Mouse (Mus musculus): Measurements from ENCODE around the gene Spef2.
"Not testable (repeated sequence)": the region's sequence is repeated elsewhere in the genome, so short reads cannot be mapped to it uniquely, and the experiment has no call there.

Gene Spef2

DNA sequence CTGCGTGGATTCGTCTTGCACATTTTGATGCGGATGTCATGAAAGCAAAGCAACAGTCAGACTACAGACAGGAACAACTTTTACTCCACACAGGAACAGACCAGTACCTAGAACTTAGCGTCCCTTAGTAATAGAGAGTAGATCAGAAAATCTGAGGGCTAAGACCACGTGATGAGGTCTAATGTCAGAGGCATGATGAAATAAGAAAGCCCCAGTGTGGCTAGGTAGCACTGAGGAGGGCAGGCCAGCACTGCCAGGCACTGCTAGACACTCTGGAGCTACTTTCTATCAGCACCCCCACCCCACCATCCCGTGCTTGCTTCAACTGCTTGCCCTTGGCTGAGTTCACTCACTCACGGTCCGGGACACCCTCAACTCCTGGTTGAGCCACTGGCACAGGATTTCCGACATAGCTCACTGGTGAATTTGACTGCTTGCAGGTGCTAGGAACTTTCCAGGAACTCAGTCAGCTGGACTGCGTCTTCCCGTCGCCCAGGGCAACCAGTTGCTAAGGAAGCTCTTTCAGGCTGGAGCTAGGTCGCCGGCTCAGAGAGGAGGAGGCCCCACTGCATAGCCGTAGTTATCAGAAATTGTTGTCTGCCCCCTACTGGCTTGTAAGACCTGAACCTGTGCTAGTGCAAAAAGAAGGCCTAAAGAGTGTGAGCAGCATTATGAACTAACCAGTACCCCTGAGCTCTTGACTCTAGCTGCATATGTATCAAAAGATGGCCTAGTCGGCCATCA lies at the start of gene Spef2:
Gene Spef2 (minus strand): TSS at position 510 of the 744 bp plus-strand sequence.
- in situ Hi-C loops (cut with MboI, MseI), result no loop called here

GRCm38 (mm10) chr15:9794131-9794530 lies 45.5 kb upstream of the Spef2 start:
- in situ Hi-C loops (cut with MboI, MseI), result no loop called here

DNA sequence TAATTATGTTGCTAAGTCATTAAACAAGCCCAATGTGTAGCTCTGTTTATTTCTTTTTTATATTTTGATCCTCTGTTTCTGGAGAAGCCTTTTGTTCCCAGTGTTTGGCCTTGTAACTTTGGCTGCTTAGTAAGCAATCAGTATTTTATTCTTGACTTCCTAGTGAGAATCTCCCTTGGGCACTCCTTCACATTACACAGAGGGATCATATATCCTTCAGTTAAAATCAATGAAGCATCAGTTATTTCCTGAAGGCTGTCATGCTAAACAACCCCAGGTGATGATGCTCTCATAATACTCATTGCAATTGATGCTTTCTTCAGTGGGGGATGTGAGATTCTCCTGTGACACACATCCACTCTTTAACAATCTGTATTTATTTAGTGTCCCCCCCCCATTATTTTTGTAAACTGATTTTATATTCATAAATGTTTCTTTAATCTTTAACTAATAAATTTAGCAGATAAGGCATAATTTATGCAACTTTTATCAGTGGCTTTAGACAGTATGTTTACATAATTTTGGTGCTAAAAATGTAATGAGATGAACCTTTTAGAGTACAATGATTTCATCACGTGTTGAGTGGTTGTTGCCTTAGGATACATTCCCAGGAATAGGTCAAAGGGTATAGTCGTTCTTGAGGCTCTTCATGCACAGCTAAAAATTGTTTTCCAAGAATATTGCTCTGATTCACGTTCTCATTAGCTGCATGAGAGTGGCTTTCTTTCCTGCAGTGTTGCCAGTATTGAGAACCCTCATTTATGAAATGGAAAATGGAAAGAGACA lies 39.8 kb upstream of the Spef2 start:
- in situ Hi-C loops (cut with MboI, MseI), result loop anchor here (10.0 kb wide), 1 partner anchor 66 kb away; no protein-coding TSS in a partner anchor

GRCm38 (mm10) chr15:9774222-9775142 lies 25.8 kb upstream of the Spef2 start:
- in situ Hi-C loops (cut with MboI, MseI), result not testable (repeated sequence)

DNA sequence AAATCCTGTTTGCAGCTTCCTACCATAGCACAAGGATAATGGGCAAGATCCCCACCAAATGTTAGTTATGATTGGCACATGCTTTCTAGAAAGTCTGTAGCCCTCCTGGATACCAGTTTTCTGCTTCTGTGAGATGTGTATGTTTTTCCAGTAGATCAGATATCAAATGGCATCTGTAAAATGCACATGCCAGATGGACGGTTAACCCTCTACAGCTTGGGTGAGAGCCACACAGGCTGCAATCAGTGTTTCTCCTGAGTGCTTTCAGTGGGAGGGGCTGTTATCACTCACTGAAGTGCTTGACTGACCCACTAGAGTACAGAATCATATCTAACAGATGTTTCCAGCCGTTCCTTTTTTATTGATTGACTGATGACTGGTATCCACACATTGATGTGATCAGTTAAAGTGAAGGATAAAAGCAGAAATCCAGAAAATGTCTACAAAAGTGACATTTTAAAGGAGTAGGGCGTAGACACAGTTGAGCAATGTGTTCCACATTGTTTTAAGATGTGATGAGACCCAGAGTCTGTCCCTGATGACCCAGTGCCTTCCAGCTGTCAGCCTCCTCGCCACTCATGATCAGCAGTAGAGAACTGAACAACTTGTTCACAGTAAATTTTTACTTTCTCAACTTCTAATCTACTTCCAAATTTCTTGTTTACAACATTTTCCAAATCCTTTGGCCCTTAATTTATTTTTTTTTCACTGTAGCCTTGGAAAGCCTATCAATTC lies 19.7 kb upstream of the Spef2 start:
- in situ Hi-C loops (cut with MboI, MseI), result no loop called here

- in situ Hi-C loops (cut with MboI, MseI), result no loop called here
Observed at GRCm38 (mm10) chr15:9767034-9767433, 18.4 kb upstream of the Spef2 start.

- in situ Hi-C loops (cut with MboI, MseI), result no loop called here
Observed at GRCm38 (mm10) chr15:9750966-9751365, 2.3 kb upstream of the Spef2 start.

DNA sequence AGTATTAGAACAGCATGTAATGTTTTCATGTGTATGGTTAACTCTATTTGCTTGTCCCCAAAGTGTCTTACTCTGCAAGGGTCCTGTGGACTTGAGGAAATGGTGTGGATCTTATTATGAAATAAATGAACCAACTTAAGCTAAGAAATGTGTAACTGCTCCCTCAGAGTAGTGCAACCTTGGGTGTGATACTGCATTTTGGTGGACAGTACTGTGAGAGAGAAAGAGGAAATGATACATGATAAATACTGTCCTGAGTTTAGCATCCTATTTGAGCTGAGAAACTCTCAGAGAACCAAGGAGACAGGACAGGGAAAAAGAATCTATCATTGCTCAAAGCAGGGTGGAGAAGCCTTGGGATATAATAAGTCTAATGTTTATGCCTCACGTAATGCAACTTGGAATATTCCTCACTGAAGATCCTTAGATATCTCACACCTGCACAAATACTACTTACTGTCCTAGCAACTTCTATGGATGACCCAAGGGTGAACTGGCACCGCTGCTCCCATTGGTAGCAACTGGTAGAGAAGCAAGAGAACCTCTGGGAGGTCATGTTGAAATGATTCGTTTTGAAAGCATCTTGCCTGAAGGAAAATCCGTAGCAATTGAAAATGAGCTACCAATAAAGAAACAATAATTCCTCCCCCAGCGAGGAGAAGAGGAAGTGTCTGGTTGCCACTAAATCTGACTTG lies 1.1 kb downstream of the Spef2 start:
- in situ Hi-C loops (cut with MboI, MseI), result no loop called here

- in situ Hi-C loops (cut with MboI, MseI), result no loop called here
Observed at GRCm38 (mm10) chr15:9742172-9742571, 6.5 kb downstream of the Spef2 start.

DNA sequence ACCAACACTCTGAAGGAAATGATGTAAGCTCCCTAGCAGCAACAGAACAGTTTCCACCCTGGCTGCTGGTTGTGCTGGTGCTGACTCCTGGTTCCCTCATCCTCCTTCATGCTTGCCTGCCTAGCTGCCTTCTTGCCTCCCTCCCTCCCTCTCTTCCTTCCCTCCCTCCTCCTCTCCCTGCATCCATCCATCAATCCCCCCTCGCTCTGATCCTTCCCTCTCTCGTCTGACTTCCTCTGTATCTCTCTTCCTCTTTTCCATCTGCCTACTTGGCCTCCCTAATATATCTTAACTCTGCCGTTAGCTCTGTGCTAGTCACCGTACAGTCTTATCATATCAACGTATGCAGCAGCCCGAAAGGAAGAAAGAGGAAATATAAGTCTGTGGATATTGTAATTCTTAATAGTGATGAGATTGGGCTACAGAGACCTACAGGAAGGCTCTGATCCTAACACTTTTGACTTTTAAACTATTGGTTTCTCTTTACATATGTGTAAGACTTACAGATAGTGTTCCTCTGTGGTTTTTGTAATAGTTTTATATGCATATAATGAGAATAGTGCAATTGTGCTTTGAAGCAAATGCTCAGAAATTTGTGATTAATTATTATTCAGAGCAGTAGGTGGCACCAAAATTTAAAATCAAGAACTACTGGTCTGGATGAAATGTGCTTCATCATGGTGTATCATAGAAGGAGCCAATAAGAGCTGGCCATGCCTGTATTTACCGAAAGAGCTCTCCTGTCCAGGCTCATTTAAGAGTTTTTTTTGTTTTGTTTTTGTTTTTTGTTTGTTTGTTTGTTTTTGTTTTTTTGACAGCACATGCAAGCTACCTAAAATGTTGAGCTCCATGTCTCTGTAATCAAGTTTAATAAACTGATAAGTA lies 33.9 kb downstream of the Spef2 start:
- in situ Hi-C loops (cut with MboI, MseI), result no loop called here

DNA sequence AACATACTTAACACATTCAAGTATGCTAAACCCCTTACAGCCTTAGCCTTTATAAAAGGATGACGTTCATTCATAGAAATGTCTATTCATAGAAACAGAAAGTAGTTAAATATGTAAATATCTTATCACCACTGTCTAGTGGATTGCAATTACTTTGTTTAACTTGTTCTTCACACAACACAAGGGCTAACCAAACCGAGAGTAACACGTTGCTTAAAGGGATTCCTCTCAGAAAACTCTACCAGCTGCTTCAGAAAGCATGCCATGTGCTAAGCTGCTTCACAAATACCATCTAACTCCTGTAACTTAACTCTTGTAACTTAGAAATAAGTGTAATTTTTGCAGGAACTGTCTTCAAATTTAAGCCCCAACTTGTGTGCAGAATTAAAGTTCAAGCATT lies 35.0 kb downstream of the Spef2 start:
- in situ Hi-C loops (cut with MboI, MseI), result no loop called here

DNA sequence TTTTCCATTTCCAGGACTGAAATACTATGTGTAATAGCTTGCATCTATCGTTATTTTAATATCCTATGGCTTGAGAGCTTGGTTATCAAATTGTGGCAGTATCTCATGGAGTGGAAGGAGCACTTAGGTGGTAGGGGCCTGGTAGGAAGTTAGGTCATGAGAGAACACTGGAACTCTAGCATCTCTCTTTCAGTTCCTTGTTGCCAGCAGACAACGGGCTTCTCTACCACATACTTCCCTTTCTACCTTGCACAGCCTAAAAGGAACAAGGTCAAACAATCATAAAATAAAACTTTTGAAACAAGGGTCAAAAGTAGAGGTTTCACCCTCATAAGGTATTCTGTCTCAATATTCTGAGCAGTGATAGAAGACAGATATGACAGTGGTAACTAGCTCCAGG lies 38.3 kb downstream of the Spef2 start:
- in situ Hi-C loops (cut with MboI, MseI), result no loop called here

- in situ Hi-C loops (cut with MboI, MseI), result no loop called here
Observed at GRCm38 (mm10) chr15:9705830-9706450, 42.7 kb downstream of the Spef2 start.

DNA sequence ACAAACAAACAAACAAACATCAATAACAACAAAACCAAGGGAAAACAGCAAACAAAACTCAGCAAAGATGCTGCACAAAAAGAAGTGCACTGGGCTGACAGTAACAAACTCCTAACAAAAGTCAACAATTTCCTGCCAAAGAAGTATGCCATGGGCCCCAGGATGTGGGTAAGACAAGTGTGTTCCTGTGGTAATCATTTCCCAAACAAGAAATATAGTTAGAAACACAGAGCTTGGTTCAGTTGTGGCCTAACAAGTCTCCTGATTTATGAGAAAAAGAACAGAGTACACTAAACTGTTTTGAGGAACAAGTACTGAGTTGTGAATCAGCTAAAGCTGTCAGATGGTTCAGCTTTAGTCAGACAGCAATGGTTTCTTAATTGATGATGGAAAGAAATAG lies 46.8 kb downstream of the Spef2 start:
- in situ Hi-C loops (cut with MboI, MseI), result no loop called here

DNA sequence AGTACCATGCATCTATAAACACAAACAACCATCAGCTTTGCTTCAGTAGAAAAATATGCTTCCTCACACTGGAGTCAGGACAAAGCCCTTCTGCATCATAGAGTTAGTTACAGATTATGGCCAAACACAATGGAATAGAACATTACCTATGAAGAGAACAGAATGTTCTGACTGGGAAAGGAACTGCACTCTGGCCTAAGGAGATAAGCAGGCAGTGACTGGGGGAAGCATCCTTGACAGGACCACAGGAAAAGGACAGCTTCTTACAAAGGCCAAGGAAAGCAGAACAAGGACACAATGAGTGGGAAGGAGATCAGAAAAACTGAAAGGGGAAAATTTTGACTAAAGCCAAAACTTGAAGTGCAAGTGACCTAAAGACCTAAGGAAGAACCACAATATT lies 56.9 kb downstream of the Spef2 start:
- in situ Hi-C loops (cut with MboI, MseI), result no loop called here

DNA sequence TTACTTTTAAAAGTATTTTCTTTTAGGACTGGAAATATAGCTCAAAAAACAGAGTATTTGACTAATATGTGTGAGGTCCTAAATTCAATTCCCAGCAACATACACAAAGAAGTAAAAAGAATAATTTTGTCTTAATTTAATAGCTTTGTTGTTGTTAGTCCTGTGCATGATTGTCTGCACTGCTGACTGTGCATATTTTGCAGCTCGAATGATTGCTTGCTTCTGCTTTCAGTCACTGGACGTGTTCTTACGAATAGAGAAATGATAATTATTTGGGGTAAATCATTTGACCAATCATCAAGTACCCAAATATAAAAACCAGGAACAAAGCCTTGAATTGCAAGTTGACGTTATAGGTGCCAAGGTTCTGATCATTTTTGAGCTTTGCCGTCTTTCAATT lies 57.8 kb downstream of the Spef2 start:
- in situ Hi-C loops (cut with MboI, MseI), result no loop called here

DNA sequence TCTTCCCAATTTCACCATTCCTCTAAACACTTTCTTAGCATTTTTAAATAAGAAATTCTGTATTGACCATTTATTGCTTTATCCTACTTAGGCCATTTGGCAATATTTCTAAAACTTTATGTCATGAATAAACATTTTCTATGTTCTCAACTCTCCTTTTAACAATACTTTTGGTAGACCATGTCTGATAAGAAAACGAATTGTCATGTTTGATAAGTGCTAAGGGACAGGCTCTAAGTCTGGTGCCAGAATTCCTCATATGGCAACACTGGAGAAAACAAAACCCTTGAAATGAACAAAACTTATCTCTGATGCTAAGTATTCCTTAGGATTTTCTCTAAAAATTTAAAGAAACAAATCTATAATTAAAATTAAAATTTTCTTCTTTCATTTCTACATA lies 58.2 kb downstream of the Spef2 start:
- in situ Hi-C loops (cut with MboI, MseI), result no loop called here

DNA sequence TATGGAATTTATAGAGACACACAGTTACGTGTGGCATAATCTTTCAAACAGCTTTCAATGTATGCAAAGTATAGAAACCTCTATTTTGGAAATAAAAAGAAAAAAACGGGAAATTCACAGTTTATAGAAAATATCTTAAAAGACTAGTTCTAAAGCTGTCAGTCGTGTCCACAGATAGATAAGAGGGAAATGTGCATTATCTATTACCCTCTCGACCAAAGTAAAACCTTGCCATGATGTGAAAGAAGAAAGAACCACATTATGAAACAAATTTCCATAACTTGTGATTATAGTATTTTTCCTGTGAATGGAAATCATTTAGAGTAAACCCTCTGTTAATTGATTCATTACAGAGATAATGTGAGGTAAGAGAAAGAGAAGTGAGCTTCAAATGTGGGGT lies 65.2 kb downstream of the Spef2 start:
- in situ Hi-C loops (cut with MboI, MseI), result no loop called here

- in situ Hi-C loops (cut with MboI, MseI), result no loop called here
Observed at GRCm38 (mm10) chr15:9677343-9678036, 71.2 kb downstream of the Spef2 start.

Data from T-helper 2 cell (primary cell).